8 mouse cellular contexts compared by ENCODE assay signal in genomic region chr19:57362586-57362985, GRCm38 (mm10). TPM values are rescaled to one million over a fixed set of nuclear protein-coding genes. Genes with fewer than 3 reads are reported as not detected.
DNase-seq lines count a peak whose midpoint lies in the region; ATAC-seq and TF ChIP-seq lines count a peak whose summit lies in the region.

No protein-coding gene starts in this region.

- no peaks in the 10 kb centered on the region for H3K9me3 ChIP-seq in neural tube, embryonic 11.5 days (ENCODE audit: control insufficient read depth, low read length)
- H3K9me3 ChIP-seq in limb, embryonic 14.5 days (ENCODE audit: control insufficient read depth, low read length) = no peaks in the 10 kb centered on the region

- H3K27me3 ChIP-seq in neural tube, embryonic 11.5 days (ENCODE audit: control insufficient read depth, insufficient read depth, low read length) = no peaks in the 10 kb centered on the region
- H3K27me3 ChIP-seq in limb, embryonic 14.5 days (ENCODE audit: control insufficient read depth, insufficient read depth, low read length) = no peaks in the 10 kb centered on the region

- 58% methylated on average over 5 of the region's 5 CpGs for WGBS in neural tube, embryonic 11.5 days
- WGBS in limb, embryonic 14.5 days = 29% methylated on average over 5 of the region's 5 CpGs

- no peaks in the 10 kb centered on the region for H3K36me3 ChIP-seq in neural tube, embryonic 11.5 days (ENCODE audit: control insufficient read depth, insufficient read depth, low read length)
- no peaks in the 10 kb centered on the region for H3K36me3 ChIP-seq in limb, embryonic 14.5 days (ENCODE audit: control insufficient read depth, insufficient read depth, low read length)

- peak; percentile 26 for DNase-seq in adrenal gland, postnatal 14 days
- no peak for DNase-seq in adrenal gland, postnatal 4 days (ENCODE audit: low spot score in 2 of 2)
- DNase-seq in neural tube, embryonic 11.5 days (ENCODE audit: low spot score) = no peak
- DNase-seq in neural tube, embryonic 10.5 days (ENCODE audit: extremely low spot score, low spot score) = no peak
- DNase-seq in limb, embryonic 14.5 days (ENCODE audit: low spot score) = no peak
- no peak for DNase-seq in T-cell, adult 2 months (ENCODE audit: low spot score)
- DNase-seq in spleen, postnatal 4 days (ENCODE audit: low spot score in 2 of 2) = no peak

- ATAC-seq in neural tube, embryonic 11.5 days (ENCODE audit: insufficient read depth, low FRiP score, low TSS enrichment) = no peak
- no peak for ATAC-seq in limb, embryonic 14.5 days (ENCODE audit: low FRiP score, low read depth)
- ATAC-seq in erythroid progenitor cell, adult 5-6 weeks (replicated peaks; ENCODE audit: low FRiP score, poor library complexity, severe bottlenecking) = no peak

- H3K4me1 ChIP-seq in neural tube, embryonic 11.5 days (ENCODE audit: control insufficient read depth, insufficient read depth, low read length) = peaks cover 30% of the 10 kb centered on the region
- peaks cover 36% of the 10 kb centered on the region for H3K4me1 ChIP-seq in limb, embryonic 14.5 days (ENCODE audit: control insufficient read depth, insufficient read depth, low read length)

- H3K9ac ChIP-seq in neural tube, embryonic 11.5 days (ENCODE audit: low read length) = no peak overlapping the region
- H3K9ac ChIP-seq in limb, embryonic 14.5 days (ENCODE audit: low read depth, low read length, severe bottlenecking) = no peak overlapping the region

- no peak for TF ChIP-seq POLR2A in limb, embryonic 14.5 days (IDR thresholded peaks at IDR 0.05; ENCODE audit: borderline replicate concordance, extremely low read depth, insufficient read depth, insufficient read length)

- peak overlapping the region; percentile 25 for H3K4me2 ChIP-seq in neural tube, embryonic 11.5 days (ENCODE audit: low read depth)
- peak overlapping the region; percentile 47 for H3K4me2 ChIP-seq in limb, embryonic 14.5 days (replicated peaks; ENCODE audit: low read depth, low read length, severe bottlenecking)

- H3K27ac ChIP-seq in neural tube, embryonic 11.5 days (ENCODE audit: low read depth, low read length) = no peak overlapping the region
- no peak overlapping the region for H3K27ac ChIP-seq in limb, embryonic 14.5 days (replicated peaks; ENCODE audit: low read depth, low read length)

- H3K4me3 ChIP-seq in neural tube, embryonic 11.5 days (ENCODE audit: low read depth, low read length) = peak overlapping the region; percentile 12; the same call in 1 of the 2 replicates
- peak overlapping the region; percentile 99 for H3K4me3 ChIP-seq in limb, embryonic 14.5 days (replicated peaks; ENCODE audit: low read length)

RNA-seq across cellular contexts. Expression of gene Fam160b1, which starts 2.1 kb away (rescaled TPM):
- total RNA-seq in adrenal gland, postnatal 14 days (2021) = 21.3 and 24.4 TPM in 2 replicates
- 10 to 100 TPM; 28.6 to 30.0 TPM for total RNA-seq in adrenal gland, postnatal 4 days (2021)
- 17.7 and 18.3 TPM in 2 replicates for polyA plus RNA-seq in neural tube, embryonic 11.5 days (2014; fragmentation: Nextera tagmentation; extraction: Ambion mirVana)
- polyA plus RNA-seq in limb, embryonic 14.5 days (2012; rRNA removed) = 23.0 and 26.5 TPM in 2 replicates
- polyA plus RNA-seq in limb, embryonic 14.5 days (2014; fragmentation: Nextera tagmentation; extraction: Ambion mirVana) = 19.3 and 21.5 TPM in 2 replicates
- total RNA-seq in erythroid progenitor cell, adult 5-6 weeks (2015; ENCODE audit: low replicate concordance) = 19.5 and 20.1 TPM in 2 replicates
- 8.5 and 15.5 TPM in 2 replicates for total RNA-seq in erythroid progenitor cell, adult 5-6 weeks (2017; ENCODE audit: low replicate concordance)

RNA-seq across cellular contexts. Expression of gene Ablim1, which starts 47.9 kb away (rescaled TPM):
- total RNA-seq in adrenal gland, postnatal 14 days (2021) = 68.8 and 95.8 TPM in 2 replicates
- 10 to 100 TPM; 50.9 to 59.8 TPM for total RNA-seq in adrenal gland, postnatal 4 days (2021)
- polyA plus RNA-seq in neural tube, embryonic 11.5 days (2014; fragmentation: Nextera tagmentation; extraction: Ambion mirVana) = 24.5 and 25.0 TPM in 2 replicates
- 22.9 and 30.6 TPM in 2 replicates for polyA plus RNA-seq in limb, embryonic 14.5 days (2012; rRNA removed)
- polyA plus RNA-seq in limb, embryonic 14.5 days (2014; fragmentation: Nextera tagmentation; extraction: Ambion mirVana) = 72.1 and 76.9 TPM in 2 replicates
- total RNA-seq in erythroid progenitor cell, adult 5-6 weeks (2015; ENCODE audit: low replicate concordance) = 12.6 and 18.4 TPM in 2 replicates
- 7.6 and 10.0 TPM in 2 replicates for total RNA-seq in erythroid progenitor cell, adult 5-6 weeks (2017; ENCODE audit: low replicate concordance)
